Mouse (Mus musculus): ENCODE data around the gene Tatdn2.

Tatdn2 gene

GRCm38 (mm10) chr6:113696582-113697221 lies at the start of gene Tatdn2:
Gene Tatdn2, plus strand, starts transcription at chr6:113697050.
- in situ Hi-C loops (cut with MboI, MseI) = loop anchor here (10.0 kb wide), 1 partner anchor 612 kb away; no protein-coding TSS in a partner anchor

GRCm38 (mm10) chr6:113649346-113650196 lies 47.3 kb upstream of the Tatdn2 start:
- in situ Hi-C loops (cut with MboI, MseI) = no loop called here

- in situ Hi-C loops (cut with MboI, MseI) = no loop called here
Observed at GRCm38 (mm10) chr6:113650197-113650640, 46.6 kb upstream of the Tatdn2 start.

GRCm38 (mm10) chr6:113651626-113652025 lies 45.2 kb upstream of the Tatdn2 start:
- in situ Hi-C loops (cut with MboI, MseI) = no loop called here

- in situ Hi-C loops (cut with MboI, MseI) = no loop called here
Observed at GRCm38 (mm10) chr6:113653551-113653950, 43.3 kb upstream of the Tatdn2 start.

- in situ Hi-C loops (cut with MboI, MseI) = no loop called here
Observed at GRCm38 (mm10) chr6:113654102-113654501, 42.7 kb upstream of the Tatdn2 start.

- in situ Hi-C loops (cut with MboI, MseI) = no loop called here
Observed at GRCm38 (mm10) chr6:113654753-113655397, 42.0 kb upstream of the Tatdn2 start.

GRCm38 (mm10) chr6:113655475-113655874 lies 41.4 kb upstream of the Tatdn2 start:
- in situ Hi-C loops (cut with MboI, MseI) = no loop called here

- in situ Hi-C loops (cut with MboI, MseI) = no loop called here
Observed at GRCm38 (mm10) chr6:113656847-113657246, 40.0 kb upstream of the Tatdn2 start.

- in situ Hi-C loops (cut with MboI, MseI) = no loop called here
Observed at GRCm38 (mm10) chr6:113658226-113658625, 38.6 kb upstream of the Tatdn2 start.

- in situ Hi-C loops (cut with MboI, MseI) = no loop called here
Observed at GRCm38 (mm10) chr6:113659648-113660491, 37.0 kb upstream of the Tatdn2 start.

- in situ Hi-C loops (cut with MboI, MseI) = no loop called here
Observed at GRCm38 (mm10) chr6:113660492-113661352, 36.1 kb upstream of the Tatdn2 start.

- in situ Hi-C loops (cut with MboI, MseI) = no loop called here
Observed at GRCm38 (mm10) chr6:113661353-113662241, 35.3 kb upstream of the Tatdn2 start.

- in situ Hi-C loops (cut with MboI, MseI) = no loop called here
Observed at GRCm38 (mm10) chr6:113662964-113663700, 33.7 kb upstream of the Tatdn2 start.

GRCm38 (mm10) chr6:113664305-113664704 lies 32.5 kb upstream of the Tatdn2 start:
- in situ Hi-C loops (cut with MboI, MseI) = no loop called here

GRCm38 (mm10) chr6:113667611-113668122 lies 29.2 kb upstream of the Tatdn2 start:
- in situ Hi-C loops (cut with MboI, MseI) = no loop called here

GRCm38 (mm10) chr6:113668287-113669154 lies 28.3 kb upstream of the Tatdn2 start:
- in situ Hi-C loops (cut with MboI, MseI) = no loop called here
